Mouse (Mus musculus) liver, postnatal 0 days (tissue): ENCODE measurements around the gene Ltbp2.

Experiments
- CTCF ChIP-seq: sonication (generic); IDR thresholded peaks from 2 replicates; pipeline ENCODE4 v1.5.1; 2016; ENCODE audit warnings: antibody characterized with exemption, low read depth
- EP300 ChIP-seq: IDR thresholded peaks from 2 replicates; pipeline ENCODE4 v1.6.1; 2016; ENCODE audit warnings: antibody characterized with exemption, low read depth, mild to moderate bottlenecking

- TF ChIP-seq CTCF (no peak), EP300 (no peak)
Observed at GRCm38 (mm10) chr12:84911640-84912039, 35.3 kb upstream of the Ltbp2 start.
